Mouse (Mus musculus): ENCODE results near the gene Hecw2.

The Hecw2 gene

GRCm38 (mm10) chr1:53906175-53906574 is 288.8 kb downstream of the Hecw2 start:
- in situ Hi-C loops (cut with MboI, MseI), result loop anchor here (25.0 kb wide), 1 partner anchor 194 kb away; the partner anchor contains the start of gene Dnah7a

DNA sequence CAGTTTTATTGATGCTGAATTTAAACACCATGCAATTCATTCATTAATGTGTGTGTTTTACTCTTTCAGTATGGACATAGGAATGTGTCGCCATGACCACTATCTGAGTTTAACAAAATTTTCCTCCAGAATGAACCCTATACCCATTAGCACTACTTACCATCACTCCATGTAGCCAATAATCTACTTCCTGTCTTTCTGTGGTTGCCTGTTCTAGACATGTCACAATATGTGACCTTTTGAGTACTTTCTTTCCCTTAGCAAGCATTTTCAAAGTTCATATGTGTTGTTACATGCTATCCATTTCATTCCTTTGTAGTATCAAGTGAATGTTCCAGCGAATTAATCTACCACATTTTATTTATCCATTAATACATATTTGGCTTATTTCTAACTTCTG is 294.6 kb downstream of the Hecw2 start:
- in situ Hi-C loops (cut with MboI, MseI), result loop anchor here (25.0 kb wide), 1 partner anchor 188 kb away; the partner anchor contains the start of gene Dnah7a

DNA sequence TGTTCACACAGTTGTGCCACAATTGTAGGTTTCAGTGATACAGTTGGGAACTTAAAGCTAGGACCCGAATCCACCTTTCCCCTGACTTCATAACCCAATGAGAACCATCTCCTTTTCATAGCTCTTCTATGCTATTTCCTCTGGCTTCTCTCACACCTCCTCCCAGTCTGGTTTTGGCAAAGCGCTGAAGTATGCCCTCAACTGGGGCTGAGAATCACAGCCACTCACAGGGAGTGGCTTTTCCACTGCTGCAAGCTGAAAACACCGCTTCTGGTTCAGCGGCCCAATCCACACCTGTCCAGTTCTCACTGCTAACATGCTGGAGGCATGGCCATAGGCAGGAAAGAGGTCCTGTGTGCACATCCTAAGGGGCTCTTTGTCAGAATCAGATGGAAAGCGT is 300.7 kb downstream of the Hecw2 start:
- in situ Hi-C loops (cut with MboI, MseI), result no loop called here

GRCm38 (mm10) chr1:53890380-53890779 is 304.6 kb downstream of the Hecw2 start:
- in situ Hi-C loops (cut with MboI, MseI), result no loop called here

GRCm38 (mm10) chr1:53889806-53890205 is 305.2 kb downstream of the Hecw2 start:
- in situ Hi-C loops (cut with MboI, MseI), result no loop called here

GRCm38 (mm10) chr1:53882480-53882879 is 312.5 kb downstream of the Hecw2 start:
- in situ Hi-C loops (cut with MboI, MseI), result no loop called here

DNA sequence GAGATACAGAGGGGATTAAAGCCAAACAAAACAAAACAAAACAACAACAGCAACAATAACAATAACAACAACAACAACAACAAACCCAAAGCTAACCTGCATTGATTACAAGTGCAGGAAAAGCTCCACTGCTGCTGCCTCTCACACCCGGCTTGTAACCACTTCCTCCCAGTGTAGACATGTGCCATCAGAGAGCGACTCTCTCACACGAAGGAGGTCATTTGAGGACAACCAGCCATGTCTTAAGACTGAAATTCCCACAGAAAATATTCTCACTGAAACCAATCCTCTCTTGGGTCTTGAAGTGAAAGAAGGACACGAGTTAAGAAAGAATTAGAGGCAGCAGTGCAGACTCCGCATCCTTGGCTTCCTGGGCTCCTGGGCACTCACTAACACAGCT is 319.0 kb downstream of the Hecw2 start:
- in situ Hi-C loops (cut with MboI, MseI), result no loop called here

- in situ Hi-C loops (cut with MboI, MseI), result no loop called here
Measured at GRCm38 (mm10) chr1:53867316-53867715, 327.7 kb downstream of the Hecw2 start.

GRCm38 (mm10) chr1:53866374-53866902 is 328.5 kb downstream of the Hecw2 start:
- in situ Hi-C loops (cut with MboI, MseI), result no loop called here

DNA sequence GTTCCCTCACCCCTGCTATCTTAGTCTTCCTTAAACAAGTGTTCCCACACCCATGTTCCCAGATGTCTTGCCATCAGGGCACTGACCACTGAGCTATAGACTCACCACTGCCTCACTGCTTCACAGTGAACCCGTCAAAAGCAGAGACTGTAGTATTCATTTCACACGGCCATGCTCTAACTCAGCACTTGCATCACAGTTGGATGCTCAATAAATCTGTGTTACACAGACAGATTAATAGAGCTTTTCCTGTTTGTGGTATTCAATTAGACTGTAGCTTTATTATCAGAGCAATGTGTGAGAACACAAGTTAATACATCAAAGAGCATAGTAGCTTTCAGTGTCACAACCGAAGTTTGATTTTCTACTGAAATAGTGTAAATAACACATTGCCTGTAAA is 330.9 kb downstream of the Hecw2 start:
- in situ Hi-C loops (cut with MboI, MseI), result no loop called here

- in situ Hi-C loops (cut with MboI, MseI), result no loop called here
Measured at GRCm38 (mm10) chr1:53860611-53861010, 334.4 kb downstream of the Hecw2 start.

DNA sequence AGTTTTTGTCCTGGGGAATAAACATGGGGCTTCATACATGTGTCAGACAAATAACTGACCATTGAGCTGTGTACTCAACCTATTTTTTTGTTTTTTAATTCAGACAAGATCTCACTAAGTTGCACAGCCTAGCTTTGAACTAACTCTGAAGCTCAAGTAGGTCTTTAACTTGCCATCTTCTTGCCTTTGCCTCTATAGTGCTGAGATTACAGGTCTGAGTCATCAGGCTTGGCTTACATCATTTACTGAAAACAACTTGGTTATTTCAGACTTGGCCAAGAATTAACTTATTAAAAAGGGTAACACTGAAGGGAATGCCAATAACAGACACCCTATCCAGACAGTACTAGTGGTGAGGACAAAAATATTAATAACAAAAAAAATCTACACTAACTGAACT is 335.8 kb downstream of the Hecw2 start:
- in situ Hi-C loops (cut with MboI, MseI), result no loop called here

DNA sequence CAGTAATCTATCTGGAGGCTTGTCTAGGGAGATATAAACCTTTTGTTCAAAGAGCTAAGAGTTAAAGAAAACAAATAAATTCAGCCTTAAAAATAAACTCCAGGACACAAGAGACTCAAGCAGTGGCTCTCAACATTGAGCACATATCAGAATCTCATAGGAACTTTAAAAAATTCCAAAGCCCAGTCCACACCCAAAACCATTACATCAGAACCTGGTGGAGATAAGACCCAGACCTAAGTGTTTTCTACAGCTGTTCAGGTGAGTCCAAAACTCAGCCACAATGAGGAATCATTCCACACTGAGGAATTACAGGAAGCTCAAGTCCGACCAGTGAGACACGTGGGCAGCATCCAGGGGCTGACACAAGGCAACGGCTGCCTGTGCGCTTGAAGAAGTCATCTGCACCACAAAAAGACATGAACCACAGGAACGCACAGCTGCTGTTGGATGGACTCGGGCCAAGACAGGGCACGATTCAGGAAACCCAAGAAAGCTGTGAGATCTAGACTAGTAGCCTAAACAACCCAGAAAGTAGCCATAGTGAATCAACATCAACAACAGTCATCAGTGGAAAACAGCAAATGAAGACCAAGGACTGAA is 338.4 kb downstream of the Hecw2 start:
- in situ Hi-C loops (cut with MboI, MseI), result no loop called here

- in situ Hi-C loops (cut with MboI, MseI), result no loop called here
Measured at GRCm38 (mm10) chr1:53855732-53856131, 339.2 kb downstream of the Hecw2 start.

GRCm38 (mm10) chr1:53852086-53852610 is 342.8 kb downstream of the Hecw2 start:
- in situ Hi-C loops (cut with MboI, MseI), result no loop called here

DNA sequence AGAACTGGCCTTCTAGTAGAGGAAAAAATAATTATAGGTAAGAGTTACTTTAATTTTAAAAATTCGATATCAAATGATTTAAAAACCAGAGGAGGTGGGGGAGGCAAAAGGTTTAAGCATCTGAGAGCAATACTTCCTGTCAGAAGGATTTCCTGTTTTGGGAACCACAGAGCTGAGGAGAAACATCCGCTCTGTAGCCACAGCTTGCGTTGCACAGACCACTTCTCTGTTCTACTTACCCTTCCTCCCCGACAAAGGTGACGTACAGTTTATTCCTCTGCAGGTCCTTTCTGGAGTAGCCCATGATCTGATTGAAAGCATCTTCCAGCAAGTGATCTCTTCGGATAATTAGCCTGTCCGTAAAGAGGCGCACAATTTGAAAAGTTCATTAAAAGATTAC is 343.6 kb downstream of the Hecw2 start:
- in situ Hi-C loops (cut with MboI, MseI), result no loop called here

DNA sequence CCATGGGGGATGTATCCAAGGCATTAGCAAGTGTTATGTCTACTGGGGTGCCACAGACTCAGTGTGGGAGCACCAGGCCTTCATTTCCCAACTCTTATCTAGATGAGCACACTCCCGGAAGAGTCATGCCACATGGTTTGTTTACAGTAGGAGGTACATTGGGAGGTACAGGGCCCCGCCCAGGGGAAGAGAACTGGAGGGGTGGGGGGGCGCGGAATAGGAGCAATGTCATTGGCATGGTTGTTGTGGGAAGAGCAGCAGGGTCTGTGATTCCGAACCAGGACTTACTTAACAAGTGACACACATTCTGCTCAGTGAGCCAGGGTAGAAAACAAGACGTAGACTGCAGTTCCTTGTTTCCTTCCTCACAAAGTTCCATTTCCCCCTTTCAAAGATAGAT is 344.1 kb downstream of the Hecw2 start:
- in situ Hi-C loops (cut with MboI, MseI), result no loop called here

DNA sequence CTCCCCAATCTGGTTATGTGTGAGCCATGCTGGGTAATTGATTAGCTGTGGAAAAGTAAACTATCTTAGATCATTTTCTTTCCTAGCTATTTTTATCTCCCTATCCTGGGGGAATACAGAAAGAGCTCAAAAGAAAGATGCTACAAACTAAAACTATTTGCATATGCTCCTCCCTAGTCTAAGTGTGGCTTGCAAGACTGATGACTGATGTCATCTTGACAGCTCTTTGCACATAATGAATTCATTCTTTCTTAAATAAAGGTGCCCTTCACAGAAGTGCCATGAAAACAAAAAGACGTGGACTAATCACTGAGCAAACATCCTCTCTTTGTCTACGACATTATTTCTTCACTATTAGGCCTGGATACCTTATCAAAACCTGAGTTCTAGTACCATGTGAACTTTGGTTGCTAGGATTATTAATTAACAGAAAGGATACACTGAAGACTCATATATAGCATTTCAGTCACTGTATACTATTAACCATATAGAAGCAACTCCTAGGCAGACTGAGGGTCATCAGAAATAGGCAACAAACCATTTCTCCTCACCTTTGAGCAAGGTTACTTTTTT is 348.2 kb downstream of the Hecw2 start:
- in situ Hi-C loops (cut with MboI, MseI), result loop anchor here (5.0 kb wide), 1 partner anchor 49 kb away; no protein-coding TSS in a partner anchor

DNA sequence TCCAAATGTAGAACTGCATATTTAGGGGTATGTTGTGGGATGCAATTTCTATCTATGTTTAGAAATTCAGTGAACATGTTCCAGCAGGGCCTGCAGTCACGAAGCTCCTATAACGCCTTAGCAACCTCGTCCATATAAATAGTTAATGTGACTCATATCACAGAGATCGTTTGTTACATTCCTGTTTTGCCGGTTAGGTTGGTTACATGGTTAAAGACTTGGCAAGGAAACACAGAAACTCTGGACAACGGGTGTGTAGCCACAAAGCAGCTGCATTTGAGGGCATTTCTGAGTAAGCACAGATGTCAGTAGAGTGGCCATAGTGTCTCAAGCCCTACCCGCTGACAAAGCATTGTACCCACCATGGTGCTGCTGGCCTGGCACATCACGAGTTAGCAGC is 349.1 kb downstream of the Hecw2 start:
- in situ Hi-C loops (cut with MboI, MseI), result loop anchor here (5.0 kb wide), 1 partner anchor 49 kb away; no protein-coding TSS in a partner anchor

DNA sequence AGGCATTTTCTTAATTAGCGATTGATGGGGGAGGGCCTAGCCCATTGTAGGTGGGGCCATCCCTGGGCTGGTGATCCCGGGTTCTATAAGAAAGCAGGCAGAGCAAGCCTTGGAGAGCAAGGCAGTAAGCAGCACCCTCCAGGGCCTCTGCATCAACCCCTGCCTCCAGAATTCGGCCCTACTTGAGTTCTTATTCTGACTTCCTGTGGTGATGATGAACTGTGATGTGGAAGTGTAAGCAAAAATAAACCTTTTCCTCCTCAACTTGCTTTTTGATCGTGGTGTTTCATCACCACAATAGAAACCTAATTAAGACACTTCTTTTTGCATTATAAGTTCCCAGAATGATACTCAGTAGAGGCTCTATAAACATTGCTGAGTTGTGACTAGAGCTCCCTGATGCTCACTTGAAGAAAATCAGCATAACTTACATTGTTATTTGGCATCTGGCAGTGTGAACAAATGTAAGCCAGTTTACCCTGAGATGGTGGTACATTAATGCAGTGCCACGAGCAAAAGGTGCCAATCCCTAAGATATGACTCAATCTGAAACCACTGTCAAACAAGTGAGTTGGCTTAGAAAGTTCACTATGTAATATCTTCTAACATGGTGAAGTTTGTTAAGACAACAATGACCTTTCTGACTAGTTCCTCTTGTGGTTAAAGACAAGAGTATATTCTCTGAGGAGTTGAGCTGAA is 349.9 kb downstream of the Hecw2 start:
- in situ Hi-C loops (cut with MboI, MseI), result loop anchor here (5.0 kb wide), 1 partner anchor 48 kb away; no protein-coding TSS in a partner anchor

DNA sequence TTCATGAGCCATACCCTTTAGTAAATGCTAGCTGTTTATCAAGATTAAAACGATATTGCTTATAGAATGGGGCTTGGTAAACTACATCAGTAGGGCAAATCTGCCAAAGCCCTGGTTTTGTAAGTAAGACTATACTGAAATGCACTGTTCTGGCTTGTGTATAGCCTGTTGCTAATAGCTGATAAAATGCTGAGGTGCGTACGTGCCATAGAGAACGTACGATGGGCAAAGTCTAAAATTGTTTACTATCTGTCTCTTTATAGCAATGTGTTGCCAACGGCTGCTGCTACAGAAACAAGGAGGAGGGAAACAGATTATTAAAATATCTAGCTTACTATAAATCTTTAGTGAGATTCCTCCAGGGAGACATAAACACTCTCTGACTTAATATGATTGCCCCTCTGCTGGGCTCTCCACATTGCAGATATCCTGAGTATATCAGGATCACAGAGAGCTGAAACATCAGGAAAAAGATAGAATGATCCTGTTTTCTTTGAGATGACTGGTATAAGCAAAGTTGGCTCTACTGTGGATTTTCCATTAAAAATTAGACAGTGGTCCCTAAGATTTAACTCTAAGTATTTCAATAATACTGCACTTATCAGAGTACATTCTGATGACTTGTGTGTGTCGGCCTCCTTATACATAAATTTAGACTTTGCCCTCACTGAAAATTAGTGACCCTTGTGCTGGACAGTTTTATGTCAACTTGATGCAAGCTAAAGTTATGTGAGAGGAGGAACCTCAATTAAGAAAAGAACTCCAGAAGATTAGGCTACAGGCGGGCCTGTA is 350.6 kb downstream of the Hecw2 start:
- in situ Hi-C loops (cut with MboI, MseI), result no loop called here

- in situ Hi-C loops (cut with MboI, MseI), result no loop called here
Measured at GRCm38 (mm10) chr1:53843051-53843450, 351.9 kb downstream of the Hecw2 start.

Data from T-helper 2 cell (primary cell).